Mouse (Mus musculus): Measurements from ENCODE around the gene Enox1. TPM values are rescaled to one million over a fixed set of nuclear protein-coding genes. Genes with fewer than 3 reads are reported as not detected.

Gene Enox1
- total and polyA plus RNA-seq, 3 experiments: 0.23 to 0.80 (median 0.78) TPM

DNA sequence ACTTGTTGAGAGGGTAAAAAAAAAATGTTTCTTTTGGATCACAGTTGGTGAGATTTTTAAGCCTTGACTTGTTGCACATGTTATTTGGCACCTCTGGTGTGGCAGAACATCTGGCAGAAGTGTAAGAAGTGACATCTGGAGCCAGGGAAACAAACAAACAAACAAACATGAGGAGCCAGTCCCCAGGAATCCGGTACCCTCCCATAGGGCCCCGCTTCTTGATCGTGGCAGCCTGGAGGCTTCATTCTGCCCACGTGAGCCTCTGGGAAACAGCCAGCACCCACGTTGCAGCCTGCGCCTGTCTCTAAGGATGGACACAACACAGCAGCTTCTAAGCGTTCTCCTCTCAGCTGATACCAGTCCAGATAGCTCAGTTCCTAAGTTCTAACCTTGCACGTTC, 211.8 kb downstream of the Enox1 start:
- Histone ChIP-seq H3K79me2 (replicated peaks; ENCODE audit: control insufficient read depth, insufficient read depth, low read length) (no peaks in the 10 kb centered on the region), H3K4me1 (ENCODE audit: control insufficient read depth, insufficient read depth, low read length) (peaks cover 2% of the 10 kb centered on the region), H3K27me3 (ENCODE audit: control insufficient read depth, insufficient read depth, low read length) (no peaks in the 10 kb centered on the region), H3K9ac (ENCODE audit: low read depth, low read length) (no peak overlapping the region), H3K4me3 (no peak overlapping the region), H3K27ac (no peak overlapping the region), H3K36me3 (ENCODE audit: control insufficient read depth, insufficient read depth, low read length) (no peaks in the 10 kb centered on the region)
- WGBS: 38% methylated on average over 8 of the region's 8 CpGs
- intact Hi-C loops (cut with DNase I): no loop called here
- DNase-seq: no peak
- no peak for TF ChIP-seq EP300 (IDR thresholded peaks at IDR 0.05; ENCODE audit: insufficient read depth, low read depth, low read length)

- WGBS: 64% methylated on average over 2 of the region's 2 CpGs
- DNase-seq: no peak
- H3K27me3 ChIP-seq (ENCODE audit: control insufficient read depth, insufficient read depth, low read length): no peaks in the 10 kb centered on the region
- H3K4me1 ChIP-seq (ENCODE audit: control insufficient read depth, insufficient read depth, low read length): peaks cover 2% of the 10 kb centered on the region
- no peak overlapping the region for H3K27ac ChIP-seq
- intact Hi-C loops (cut with DNase I): no loop called here
- no peak overlapping the region for H3K9ac ChIP-seq (ENCODE audit: low read depth, low read length)
- no peaks in the 10 kb centered on the region for H3K79me2 ChIP-seq (replicated peaks; ENCODE audit: control insufficient read depth, insufficient read depth, low read length)
- no peaks in the 10 kb centered on the region for H3K36me3 ChIP-seq (ENCODE audit: control insufficient read depth, insufficient read depth, low read length)
- no peak overlapping the region for H3K4me3 ChIP-seq
- no peak for TF ChIP-seq CTCF (IDR thresholded peaks at IDR 0.05)
- no peak for TF ChIP-seq POLR2A (IDR thresholded peaks at IDR 0.05; ENCODE audit: insufficient read depth, low read depth, low read length)
- no peak for TF ChIP-seq EP300 (IDR thresholded peaks at IDR 0.05; ENCODE audit: insufficient read depth, low read depth, low read length)
These were observed 212.5 kb downstream of the Enox1 start for GRCm38 (mm10) chr14:77369070-77369469.

DNA sequence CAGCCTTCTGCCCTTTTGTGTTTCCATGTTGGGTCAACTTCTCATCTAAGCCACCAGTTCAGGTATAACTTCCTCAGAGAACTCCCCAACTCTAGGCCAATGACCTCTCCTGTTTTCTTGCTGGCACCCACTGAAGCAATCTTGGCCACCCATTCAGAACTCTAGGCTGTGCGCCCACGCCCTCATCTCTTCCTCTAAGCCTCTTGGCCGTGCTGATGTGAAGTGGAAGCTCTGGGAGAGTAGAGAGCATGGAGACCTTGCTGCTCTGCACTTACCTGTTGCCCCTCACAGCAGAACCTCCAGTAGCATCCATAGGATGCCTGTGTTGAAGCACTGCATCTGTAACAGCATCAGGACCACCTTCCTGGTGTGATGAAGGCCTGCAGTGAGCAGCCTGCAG, 214.0 kb downstream of the Enox1 start:
- Histone ChIP-seq H3K4me1 (ENCODE audit: control insufficient read depth, insufficient read depth, low read length) (peaks cover 4% of the 10 kb centered on the region), H3K27me3 (ENCODE audit: control insufficient read depth, insufficient read depth, low read length) (no peaks in the 10 kb centered on the region), H3K27ac (no peak overlapping the region), H3K36me3 (ENCODE audit: control insufficient read depth, insufficient read depth, low read length) (no peaks in the 10 kb centered on the region), H3K9ac (ENCODE audit: low read depth, low read length) (no peak overlapping the region), H3K79me2 (replicated peaks; ENCODE audit: control insufficient read depth, insufficient read depth, low read length) (no peaks in the 10 kb centered on the region), H3K4me3 (no peak overlapping the region)
- 78% methylated on average over 3 of the region's 3 CpGs for WGBS
- DNase-seq: no peak
- intact Hi-C loops (cut with DNase I): no loop called here
- TF ChIP-seq EP300 (IDR thresholded peaks at IDR 0.05; ENCODE audit: insufficient read depth, low read depth, low read length) (no peak), CTCF (IDR thresholded peaks at IDR 0.05) (no peak), POLR2A (IDR thresholded peaks at IDR 0.05; ENCODE audit: insufficient read depth, low read depth, low read length) (no peak)

GRCm38 (mm10) chr14:77371977-77372376, 215.4 kb downstream of the Enox1 start:
- intact Hi-C loops (cut with DNase I): no loop called here
- WGBS: 73% methylated on average over 5 of the region's 5 CpGs
- TF ChIP-seq CTCF (IDR thresholded peaks at IDR 0.05) (no peak), POLR2A (IDR thresholded peaks at IDR 0.05; ENCODE audit: insufficient read depth, low read depth, low read length) (no peak), EP300 (IDR thresholded peaks at IDR 0.05; ENCODE audit: insufficient read depth, low read depth, low read length) (no peak)
- Histone ChIP-seq H3K4me1 (ENCODE audit: control insufficient read depth, insufficient read depth, low read length) (peaks cover 4% of the 10 kb centered on the region), H3K27me3 (ENCODE audit: control insufficient read depth, insufficient read depth, low read length) (no peaks in the 10 kb centered on the region), H3K36me3 (ENCODE audit: control insufficient read depth, insufficient read depth, low read length) (no peaks in the 10 kb centered on the region), H3K4me3 (no peak overlapping the region), H3K27ac (no peak overlapping the region), H3K79me2 (replicated peaks; ENCODE audit: control insufficient read depth, insufficient read depth, low read length) (no peaks in the 10 kb centered on the region), H3K9ac (ENCODE audit: low read depth, low read length) (no peak overlapping the region)
- DNase-seq: no peak

- Histone ChIP-seq H3K4me3 (no peak overlapping the region), H3K36me3 (ENCODE audit: control insufficient read depth, insufficient read depth, low read length) (no peaks in the 10 kb centered on the region), H3K27me3 (ENCODE audit: control insufficient read depth, insufficient read depth, low read length) (no peaks in the 10 kb centered on the region), H3K79me2 (replicated peaks; ENCODE audit: control insufficient read depth, insufficient read depth, low read length) (no peaks in the 10 kb centered on the region), H3K27ac (no peak overlapping the region), H3K4me1 (ENCODE audit: control insufficient read depth, insufficient read depth, low read length) (peaks cover 4% of the 10 kb centered on the region), H3K9ac (ENCODE audit: low read depth, low read length) (no peak overlapping the region)
- TF ChIP-seq CTCF (IDR thresholded peaks at IDR 0.05) (0 out of 2 replicates have a peak, but pooled peaks have one; percentile 10), POLR2A (IDR thresholded peaks at IDR 0.05; ENCODE audit: insufficient read depth, low read depth, low read length) (no peak), EP300 (IDR thresholded peaks at IDR 0.05; ENCODE audit: insufficient read depth, low read depth, low read length) (no peak)
- DNase-seq: no peak
- intact Hi-C loops (cut with DNase I): no loop called here
- WGBS: 70% methylated on average over 3 of the region's 3 CpGs
These were observed 216.6 kb downstream of the Enox1 start for GRCm38 (mm10) chr14:77373119-77373518.

DNA sequence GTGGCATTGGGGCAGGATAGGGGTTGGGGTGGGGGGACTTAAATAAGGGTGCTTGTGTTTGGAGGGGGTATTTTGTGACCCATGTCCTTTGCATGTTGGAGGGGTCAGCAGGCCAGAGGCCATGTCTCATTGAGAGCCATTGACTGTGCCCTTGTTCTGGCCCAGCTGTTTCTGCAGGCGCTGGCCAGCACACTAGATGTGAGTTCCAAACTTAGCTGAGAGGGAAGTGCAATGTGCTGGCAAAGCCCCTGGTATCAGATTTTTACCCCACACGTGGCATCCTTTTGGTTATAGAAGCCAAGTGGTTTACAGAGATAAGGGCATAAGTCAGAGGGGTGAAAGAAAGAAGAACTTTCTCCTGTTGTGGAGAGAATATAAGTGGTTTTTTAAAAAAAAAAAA, 218.5 kb downstream of the Enox1 start:
- no peaks in the 10 kb centered on the region for H3K27me3 ChIP-seq (ENCODE audit: control insufficient read depth, insufficient read depth, low read length)
- no peak overlapping the region for H3K4me3 ChIP-seq
- DNase-seq: no peak
- peaks cover 1% of the 10 kb centered on the region for H3K4me1 ChIP-seq (ENCODE audit: control insufficient read depth, insufficient read depth, low read length)
- 18% methylated on average over 2 of the region's 2 CpGs for WGBS
- no peak overlapping the region for H3K9ac ChIP-seq (ENCODE audit: low read depth, low read length)
- no peaks in the 10 kb centered on the region for H3K36me3 ChIP-seq (ENCODE audit: control insufficient read depth, insufficient read depth, low read length)
- H3K27ac ChIP-seq: no peak overlapping the region
- TF ChIP-seq POLR2A (IDR thresholded peaks at IDR 0.05; ENCODE audit: insufficient read depth, low read depth, low read length) (no peak), EP300 (IDR thresholded peaks at IDR 0.05; ENCODE audit: insufficient read depth, low read depth, low read length) (no peak), CTCF (IDR thresholded peaks at IDR 0.05) (no peak)
- no peaks in the 10 kb centered on the region for H3K79me2 ChIP-seq (replicated peaks; ENCODE audit: control insufficient read depth, insufficient read depth, low read length)
- intact Hi-C loops (cut with DNase I): no loop called here
